Comparison of ENCODE assay signal across 23 mouse cellular contexts in the genomic region with DNA sequence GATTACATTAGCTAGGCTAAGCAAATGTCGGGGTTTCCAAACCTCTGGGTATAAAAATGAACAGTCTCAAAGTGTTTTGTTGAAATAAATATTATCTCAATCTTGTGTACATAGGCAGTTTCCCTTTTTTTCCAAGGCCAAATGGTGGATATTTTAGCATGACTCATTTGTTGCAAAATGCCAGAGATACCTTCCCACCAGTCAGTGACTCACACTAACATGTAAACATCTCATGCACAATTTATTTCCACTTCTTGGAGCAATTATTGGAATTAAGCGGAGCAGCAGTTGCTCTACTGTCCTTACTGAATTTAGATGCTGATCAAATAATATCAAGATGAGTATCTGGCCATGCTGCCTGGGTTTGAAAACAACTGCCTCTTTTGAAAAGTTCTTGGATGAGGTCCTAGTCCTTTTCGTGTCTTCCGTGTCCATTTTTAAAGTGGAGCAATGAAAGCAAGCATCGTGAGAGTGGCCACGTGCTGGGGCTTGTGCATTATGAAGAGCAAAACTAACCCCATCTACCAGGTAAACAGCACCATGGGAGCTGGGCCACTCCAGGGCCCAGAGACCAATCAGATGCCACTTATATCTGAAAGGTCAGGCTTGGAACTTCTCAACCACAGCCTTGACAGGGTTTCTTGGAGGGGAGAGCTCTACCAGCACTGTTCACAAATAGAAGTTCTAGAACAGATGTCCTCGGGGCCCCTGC. TPM values are rescaled to one million over a fixed set of nuclear protein-coding genes. Genes with fewer than 3 reads are reported as not detected.
DNase-seq lines count a peak whose midpoint lies in the region; ATAC-seq and TF ChIP-seq lines count a peak whose summit lies in the region.
"Had no signal": no experiment of that assay in that cellular context is flagged by ENCODE, and none has a peak within 500 bp of the region (broad histone marks: within the 10 kb centered on the region; RNA-seq: fewer than 3 reads in every experiment).

No protein-coding gene starts in this region.

- ATAC-seq in midbrain, embryonic 11.5 days (ENCODE audit: low FRiP score): no peak
- ATAC-seq in midbrain, embryonic 15.5 days (replicated peaks): no peak
- ATAC-seq: CD4-positive, CD25-positive, alpha-beta regulatory T cell, adult 4 months; hindbrain, embryonic 16.5 days; intestine, embryonic 16.5 days had no signal

- H3K27me3 ChIP-seq in heart, adult 2 months (ENCODE audit: control insufficient read depth, insufficient read depth, low read length): no peaks in the 10 kb centered on the region
- H3K27me3 ChIP-seq in midbrain, embryonic 11.5 days (ENCODE audit: control insufficient read depth, insufficient read depth, low read length): no peaks in the 10 kb centered on the region
- no peaks in the 10 kb centered on the region for H3K27me3 ChIP-seq in midbrain, embryonic 15.5 days (replicated peaks)
- H3K27me3 ChIP-seq: forebrain, embryonic 12.5 days; limb, embryonic 15.5 days; liver, embryonic 15.5 days; midbrain, embryonic 12.5 days; neural tube, embryonic 13.5 days had no signal

- no peak overlapping the region for H3K4me2 ChIP-seq in midbrain, embryonic 11.5 days
- H3K4me2 ChIP-seq in midbrain, embryonic 15.5 days: no peak overlapping the region
- H3K4me2 ChIP-seq: forebrain, embryonic 12.5 days; limb, embryonic 15.5 days; liver, embryonic 15.5 days; midbrain, embryonic 12.5 days; neural tube, embryonic 13.5 days had no signal

- peak; percentile 72 for DNase-seq in heart, adult 11 months
- DNase-seq in heart, adult 2 months: no peak
- DNase-seq in midbrain, embryonic 11.5 days (ENCODE audit: low spot score, missing footprints): peak; percentile 56
- DNase-seq in brain, adult 2 months (ENCODE audit: low read depth, low spot score): peak; percentile 68
- no peak for DNase-seq in embryo, embryonic 9.5 days (ENCODE audit: extremely low spot score)
- DNase-seq in cerebellum, adult 8-10 months: no peak
- no peak for DNase-seq in left cerebral cortex, adult 9 months (ENCODE audit: low spot score in 2 of 2)
- DNase-seq: cerebellum, adult 11 months; cerebellum, postnatal 25 days; gastrocnemius, postnatal 25 days; kidney, postnatal 4 days; right cerebral cortex, postnatal 14 days; thymus, postnatal 14 days had no signal

- H3K79me2 ChIP-seq in heart, adult 2 months (replicated peaks; ENCODE audit: control insufficient read depth, insufficient read depth, low read length): no peaks in the 10 kb centered on the region

- intact Hi-C loops in heart, adult 2 months (cut with DNase I): no loop called here

- TF ChIP-seq CTCF in heart, adult 2 months (IDR thresholded peaks at IDR 0.05): no peak

- no peak overlapping the region for H3K9ac ChIP-seq in heart, adult 2 months (ENCODE audit: low read depth, low read length)
- H3K9ac ChIP-seq in midbrain, embryonic 11.5 days (ENCODE audit: low read length): no peak overlapping the region
- no peak overlapping the region for H3K9ac ChIP-seq in midbrain, embryonic 15.5 days
- H3K9ac ChIP-seq: forebrain, embryonic 12.5 days; limb, embryonic 15.5 days; liver, embryonic 15.5 days; midbrain, embryonic 12.5 days; neural tube, embryonic 13.5 days had no signal

- H3K4me3 ChIP-seq in heart, adult 2 months: no peak overlapping the region
- no peak overlapping the region for H3K4me3 ChIP-seq in midbrain, embryonic 11.5 days (ENCODE audit: low read depth, low read length)
- no peak overlapping the region for H3K4me3 ChIP-seq in midbrain, embryonic 15.5 days
- H3K4me3 ChIP-seq: embryonic facial prominence, embryonic 10.5 days; forebrain, embryonic 12.5 days; limb, embryonic 15.5 days; liver, embryonic 15.5 days; midbrain, embryonic 12.5 days; neural tube, embryonic 13.5 days had no signal

- no peak for TF ChIP-seq POLR2A in heart, adult 2 months (IDR thresholded peaks at IDR 0.05; ENCODE audit: insufficient read depth, low read depth, low read length)

- TF ChIP-seq EP300 in heart, adult 2 months (IDR thresholded peaks at IDR 0.05; ENCODE audit: insufficient read depth, low read depth, low read length): no peak

- no peaks in the 10 kb centered on the region for H3K9me3 ChIP-seq in midbrain, embryonic 11.5 days (ENCODE audit: control insufficient read depth, low read length)
- no peaks in the 10 kb centered on the region for H3K9me3 ChIP-seq in midbrain, embryonic 15.5 days
- H3K9me3 ChIP-seq: embryonic facial prominence, embryonic 10.5 days; forebrain, embryonic 12.5 days; limb, embryonic 15.5 days; liver, embryonic 15.5 days; midbrain, embryonic 12.5 days; neural tube, embryonic 13.5 days had no signal

- peaks cover 3% of the 10 kb centered on the region for H3K4me1 ChIP-seq in heart, adult 2 months (ENCODE audit: control insufficient read depth, insufficient read depth, low read length)
- H3K4me1 ChIP-seq in midbrain, embryonic 11.5 days (ENCODE audit: control insufficient read depth, insufficient read depth, low read length): no peaks in the 10 kb centered on the region
- H3K4me1 ChIP-seq in midbrain, embryonic 15.5 days: no peaks in the 10 kb centered on the region
- H3K4me1 ChIP-seq: embryonic facial prominence, embryonic 10.5 days; forebrain, embryonic 12.5 days; limb, embryonic 15.5 days; liver, embryonic 15.5 days; midbrain, embryonic 12.5 days; neural tube, embryonic 13.5 days had no signal

- no peak overlapping the region for H3K27ac ChIP-seq in heart, adult 2 months
- no peak overlapping the region for H3K27ac ChIP-seq in midbrain, embryonic 11.5 days (ENCODE audit: low read depth, low read length)
- no peak overlapping the region for H3K27ac ChIP-seq in midbrain, embryonic 15.5 days
- H3K27ac ChIP-seq: embryonic facial prominence, embryonic 10.5 days; forebrain, embryonic 12.5 days; limb, embryonic 15.5 days; liver, embryonic 15.5 days; midbrain, embryonic 12.5 days; neural tube, embryonic 13.5 days had no signal

- peaks cover 2% of the 10 kb centered on the region; the same call in 1 of the 2 replicates for H3K36me3 ChIP-seq in heart, adult 2 months (ENCODE audit: control insufficient read depth, insufficient read depth, low read length)
- H3K36me3 ChIP-seq in midbrain, embryonic 11.5 days (ENCODE audit: control insufficient read depth, insufficient read depth, low read length): no peaks in the 10 kb centered on the region
- H3K36me3 ChIP-seq in midbrain, embryonic 15.5 days (replicated peaks): no peaks in the 10 kb centered on the region
- H3K36me3 ChIP-seq: embryonic facial prominence, embryonic 10.5 days; forebrain, embryonic 12.5 days; limb, embryonic 15.5 days; liver, embryonic 15.5 days; midbrain, embryonic 12.5 days; neural tube, embryonic 13.5 days had no signal

- WGBS in heart, adult 2 months: 70% methylated on average over 7 of the region's 7 CpGs
- WGBS in midbrain, embryonic 11.5 days: 87% methylated on average over 7 of the region's 7 CpGs
- 88% methylated on average over 7 of the region's 7 CpGs for WGBS in midbrain, embryonic 15.5 days

RNA-seq across cellular contexts. Expression of gene Tes, which starts 54.7 kb away (rescaled TPM):
- 1 to 10 TPM; 2.3 to 4.0 TPM for total RNA-seq in heart, adult 2 months (2021)
- polyA plus RNA-seq in heart, adult 2 months (2012; rRNA removed): 3.3 and 3.9 TPM in 2 replicates
- 37.3 and 41.7 TPM in 2 replicates for polyA plus RNA-seq in midbrain, embryonic 11.5 days (2014; fragmentation: Nextera tagmentation; extraction: Ambion mirVana)
- 29.9 and 32.0 TPM in 2 replicates for polyA plus RNA-seq in midbrain, embryonic 15.5 days (2015; fragmentation: Nextera tagmentation; extraction: Ambion mirVana)

Comparison
In these comparisons a context has a peak if more than half of its experiments do, and no peak if none do; other contexts are left out.
1. DNase-seq: peak in heart, adult 11 months (single experiment), midbrain, embryonic 11.5 days (single experiment) and brain, adult 2 months (single experiment); none in heart, adult 2 months (0 of 2), embryo, embryonic 9.5 days (single experiment), cerebellum, adult 8-10 months (single experiment) and left cerebral cortex, adult 9 months (0 of 2).